Mouse (Mus musculus) c-Kit-negative CD71-positive TER-119-positive erythroid progenitor cells, embryonic 14.5 days (primary cell): ENCODE results near the gene Glrx2.
A peak's percentile ranks its signal among the peaks of the same experiment; 100 is the strongest.
"Not testable (repeated sequence)": the region's sequence is repeated elsewhere in the genome, so short reads cannot be mapped to it uniquely, and the experiment has no call there.

Source experiments
- DNase-seq: peaks from one replicate; pipeline ENCODE4 v3.0.0-alpha.2; 2013; ENCODE audit warnings: low read depth, low spot score

The Glrx2 gene

DNA sequence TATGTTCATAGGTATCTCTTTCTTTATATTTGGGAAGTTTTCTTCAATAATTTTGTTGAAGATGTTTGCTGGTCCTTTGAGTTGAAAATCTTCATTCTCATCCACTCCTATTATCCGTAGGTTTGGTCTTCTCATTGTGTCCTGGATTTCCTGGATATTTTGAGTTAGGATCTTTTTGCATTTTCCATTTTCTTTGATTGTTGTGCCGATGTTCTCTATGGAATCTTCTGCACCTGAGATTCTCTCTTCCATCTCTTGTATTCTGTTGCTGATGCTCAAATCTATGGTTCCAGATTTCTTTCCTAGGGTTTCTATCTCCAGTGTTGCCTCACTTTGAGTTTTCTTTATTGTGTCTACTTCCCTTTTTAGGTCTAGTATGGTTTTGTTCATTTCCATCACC lies at the start of gene Glrx2:
TSS of gene Glrx2 (plus strand) at position 301 of the 400 bp plus-strand sequence.
- not testable (repeated sequence) for DNase-seq

DNA sequence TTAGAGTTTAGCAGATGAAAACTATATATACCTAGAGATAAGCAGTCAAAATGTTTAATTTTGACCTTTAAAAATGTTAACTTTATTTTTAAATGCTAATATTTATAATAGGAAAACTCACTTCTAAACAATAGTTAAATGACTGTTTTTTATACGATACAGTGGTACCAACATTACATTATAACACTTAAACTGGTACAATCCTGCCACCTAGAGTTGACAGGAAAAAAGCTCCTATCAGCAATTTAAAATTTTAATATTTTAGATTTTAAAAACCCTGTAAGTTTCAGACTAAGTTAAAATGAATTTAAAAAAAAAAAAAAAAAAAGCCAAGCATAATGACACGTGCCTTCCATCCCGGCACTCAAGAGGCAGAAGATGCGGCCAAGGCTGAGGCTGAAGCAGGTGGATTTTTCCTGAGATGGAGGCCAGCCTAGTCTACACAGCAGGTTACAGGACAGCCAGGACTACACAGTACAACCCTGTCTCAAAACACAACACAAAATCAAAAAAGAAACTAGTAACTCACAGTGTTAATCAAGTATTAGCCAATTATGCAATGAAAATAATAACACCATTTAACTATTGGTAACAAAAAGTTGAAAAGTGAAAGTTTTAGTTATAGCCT lies 40.3 kb upstream of the Glrx2 start:
- DNase-seq, result no peak

DNA sequence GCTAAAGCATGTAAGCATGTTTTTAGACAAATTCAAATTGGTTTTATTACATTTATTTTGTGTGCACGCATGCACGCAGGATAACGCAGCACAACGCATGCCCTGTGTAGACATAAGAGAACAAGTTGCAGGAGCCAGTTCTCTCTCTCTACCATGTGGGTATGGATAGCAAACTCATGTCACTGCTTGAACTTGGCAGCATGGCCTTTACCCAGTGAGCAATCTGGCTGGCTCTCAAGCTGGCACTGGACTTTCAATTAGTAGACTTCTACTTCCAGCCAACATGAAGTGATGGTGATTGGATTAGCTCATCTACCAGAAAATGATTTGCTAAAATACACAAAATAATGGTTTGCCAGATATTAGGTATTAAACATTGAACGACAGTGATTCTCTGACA lies 35.0 kb upstream of the Glrx2 start:
- DNase-seq, result no peak

DNA sequence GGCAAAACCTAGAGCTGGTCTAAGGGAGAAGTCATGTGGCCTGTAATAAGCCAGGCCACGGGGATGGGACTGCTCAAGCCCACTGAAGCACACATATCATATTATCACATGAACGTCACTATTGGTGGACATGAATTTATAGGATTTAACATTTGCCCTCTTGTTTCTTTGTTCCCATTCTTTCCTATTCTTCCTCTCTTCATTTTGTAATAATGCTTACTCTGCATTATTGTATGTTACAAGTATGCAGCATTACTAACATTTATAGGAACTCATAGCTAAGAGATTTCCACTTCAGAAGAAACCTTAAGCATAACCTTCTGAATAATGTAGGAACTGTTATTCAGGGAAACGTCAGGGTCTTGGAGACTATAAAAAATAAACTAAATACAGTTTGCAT lies 31.3 kb upstream of the Glrx2 start:
- no peak for DNase-seq

DNA sequence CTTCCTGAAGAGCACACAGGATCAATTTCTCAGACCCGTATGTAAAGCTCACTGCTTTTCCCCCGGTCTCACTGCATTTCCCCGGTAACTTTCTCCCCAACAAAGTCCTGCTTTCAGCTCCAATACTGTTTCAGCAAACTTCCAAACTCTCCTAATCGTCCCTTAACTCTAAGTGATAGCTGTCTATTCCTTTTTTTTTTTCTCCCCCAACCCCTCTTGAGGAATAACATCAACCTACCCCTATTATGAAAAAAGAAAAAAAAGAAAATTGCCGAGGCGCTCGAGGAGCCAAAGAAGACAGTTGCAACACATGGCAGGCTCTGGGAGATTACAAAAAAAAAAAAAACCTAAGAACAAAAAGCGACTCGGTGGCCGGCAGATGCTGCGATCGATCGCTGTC lies 14.4 kb upstream of the Glrx2 start:
- DNase-seq, result peak; percentile 11

DNA sequence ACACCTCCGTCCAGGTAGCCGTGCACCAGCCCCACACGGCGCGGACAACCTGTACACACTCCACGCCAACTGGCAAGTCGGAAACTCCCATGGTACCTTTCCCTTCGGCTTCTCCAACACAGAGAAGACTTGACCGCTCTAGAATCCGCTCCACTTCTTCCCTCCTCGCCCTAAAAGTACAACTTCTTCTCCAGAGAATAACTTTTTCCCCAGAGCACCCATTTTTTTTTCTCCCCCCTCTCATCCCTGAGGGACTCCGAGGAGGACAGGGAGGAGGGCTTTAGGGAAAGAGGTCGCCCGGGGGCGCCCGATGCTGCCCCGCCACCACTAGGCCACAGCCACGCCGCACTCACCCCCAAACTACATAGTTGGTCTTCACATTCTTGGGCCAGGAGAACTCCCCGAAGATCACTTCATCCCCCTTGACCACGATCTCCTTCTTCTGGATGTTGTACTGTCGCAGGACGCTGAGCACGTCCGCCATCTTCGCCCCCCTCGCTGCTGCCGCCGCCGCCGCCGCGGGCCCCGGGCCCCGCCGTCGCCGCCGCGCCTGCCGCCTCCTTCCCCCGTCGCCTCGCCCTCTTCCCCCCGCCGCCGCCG lies 13.9 kb upstream of the Glrx2 start:
- DNase-seq, result peak; percentile 36

DNA sequence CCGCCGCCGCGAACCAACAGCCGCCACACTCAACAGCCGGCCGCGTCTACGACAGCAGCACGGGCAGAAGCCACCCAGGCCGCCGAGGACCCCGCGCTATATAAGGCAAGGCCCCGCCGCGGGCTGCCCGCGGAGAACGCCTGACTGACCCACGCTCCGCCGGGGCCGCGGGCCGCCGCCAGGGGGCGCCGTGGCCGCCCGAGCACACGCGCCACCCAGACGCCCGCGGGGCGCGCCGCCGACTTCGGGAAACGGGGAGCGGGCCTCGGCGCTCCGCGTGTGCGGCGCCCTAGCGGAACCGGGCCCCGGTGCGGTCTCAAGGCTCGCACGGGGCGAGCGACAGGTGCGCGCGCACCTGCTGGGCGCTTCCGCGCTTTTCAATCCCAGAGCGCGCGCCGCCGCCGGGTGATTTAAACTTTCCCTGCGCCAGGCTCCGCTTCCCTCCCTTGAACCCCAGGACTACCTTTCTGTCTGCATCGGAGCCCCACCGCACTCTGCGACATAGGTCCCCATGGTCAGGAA lies 13.3 kb upstream of the Glrx2 start, which contains the start of gene Cdc73:
TSS of gene Cdc73 (minus strand) at position 153 of the 522 bp plus-strand sequence.
- DNase-seq, result peak; percentile 86

DNA sequence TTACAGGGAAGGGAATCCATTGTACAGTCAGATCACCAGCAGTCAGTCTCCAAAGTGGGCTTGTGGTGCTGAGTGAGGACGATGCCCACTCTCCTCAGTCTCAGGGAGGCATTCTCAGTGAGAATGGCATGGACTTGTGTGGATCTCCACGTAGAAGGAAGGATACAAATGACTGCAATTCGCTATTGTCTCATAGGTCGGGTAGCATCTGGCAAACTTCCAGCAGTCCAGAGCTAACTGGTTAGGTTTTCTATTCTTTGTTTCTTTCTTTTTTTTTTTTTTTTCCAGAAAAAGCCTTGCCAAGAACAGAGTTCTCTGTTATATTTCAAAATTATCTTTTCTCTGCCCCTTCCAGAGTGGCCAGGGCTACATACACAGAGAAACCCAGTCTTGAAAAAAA lies 9.1 kb upstream of the Glrx2 start:
- no peak for DNase-seq

DNA sequence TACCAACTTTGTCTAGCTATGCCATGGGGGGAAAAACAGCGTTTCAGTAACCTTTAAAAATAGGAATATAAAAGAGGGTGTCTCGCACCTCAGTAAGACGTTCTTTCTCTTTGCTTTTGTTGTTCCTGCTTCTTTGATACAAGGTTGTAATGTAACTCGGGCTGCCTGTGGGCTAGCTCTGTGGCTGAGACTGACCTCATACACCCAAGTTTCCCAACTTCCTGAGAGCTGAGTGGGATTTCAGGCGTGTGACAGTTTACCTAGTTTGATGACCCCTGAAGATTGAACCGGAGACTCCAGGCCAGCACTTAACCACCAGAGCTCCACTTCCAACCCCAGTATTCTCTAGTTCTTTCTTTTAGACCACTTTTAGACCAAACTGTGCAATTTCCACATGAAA lies 7.8 kb upstream of the Glrx2 start:
- DNase-seq, result no peak

DNA sequence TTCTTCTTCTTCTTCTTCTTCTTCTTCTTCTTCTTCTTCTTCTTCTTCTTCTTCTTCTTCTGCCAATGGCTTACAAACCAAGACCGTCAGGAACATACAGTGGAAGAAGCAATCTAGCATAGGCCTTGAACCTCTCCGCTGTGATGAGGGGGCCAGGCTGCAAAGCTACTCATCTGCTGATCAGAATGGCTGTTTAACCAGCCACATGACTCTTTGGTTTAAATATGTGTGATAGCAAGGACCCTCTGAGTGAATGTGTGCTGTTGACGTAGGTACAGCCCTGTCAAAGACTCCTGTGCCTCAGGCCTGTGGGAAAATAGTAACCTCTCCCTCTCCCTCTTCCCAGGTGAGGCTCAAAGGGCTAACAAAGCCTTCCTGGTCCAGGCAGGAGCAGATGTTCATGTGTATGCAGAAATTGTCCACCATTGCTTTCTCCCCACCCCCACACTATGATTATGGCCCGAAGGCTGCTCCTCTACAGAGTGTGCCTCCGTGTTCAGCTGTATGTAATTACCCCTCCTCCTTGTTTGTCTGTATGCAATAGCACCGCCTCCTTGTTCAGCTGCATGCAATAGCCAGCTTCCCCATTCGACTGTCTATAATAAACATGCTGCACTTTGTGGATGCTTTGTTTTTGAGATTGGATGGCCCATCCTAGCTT lies 6.0 kb upstream of the Glrx2 start:
- DNase-seq, result no peak

DNA sequence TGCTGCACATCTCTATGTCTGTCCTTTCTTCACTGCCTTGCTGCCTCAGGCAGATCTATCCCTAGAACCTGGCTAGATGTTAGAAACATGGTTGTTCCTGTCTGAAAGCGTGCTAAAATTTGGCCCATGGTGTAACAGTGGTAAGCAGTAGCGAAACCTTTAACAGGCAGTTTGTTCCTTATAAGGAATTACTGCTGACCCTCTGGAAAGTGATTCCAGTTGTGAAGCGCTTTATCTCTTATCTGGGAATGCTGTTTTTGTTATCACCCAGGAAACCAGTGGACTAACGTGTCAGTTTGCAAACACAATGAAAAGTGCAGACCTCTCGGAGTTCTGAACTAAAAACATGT lies 5.5 kb upstream of the Glrx2 start:
- DNase-seq, result no peak

DNA sequence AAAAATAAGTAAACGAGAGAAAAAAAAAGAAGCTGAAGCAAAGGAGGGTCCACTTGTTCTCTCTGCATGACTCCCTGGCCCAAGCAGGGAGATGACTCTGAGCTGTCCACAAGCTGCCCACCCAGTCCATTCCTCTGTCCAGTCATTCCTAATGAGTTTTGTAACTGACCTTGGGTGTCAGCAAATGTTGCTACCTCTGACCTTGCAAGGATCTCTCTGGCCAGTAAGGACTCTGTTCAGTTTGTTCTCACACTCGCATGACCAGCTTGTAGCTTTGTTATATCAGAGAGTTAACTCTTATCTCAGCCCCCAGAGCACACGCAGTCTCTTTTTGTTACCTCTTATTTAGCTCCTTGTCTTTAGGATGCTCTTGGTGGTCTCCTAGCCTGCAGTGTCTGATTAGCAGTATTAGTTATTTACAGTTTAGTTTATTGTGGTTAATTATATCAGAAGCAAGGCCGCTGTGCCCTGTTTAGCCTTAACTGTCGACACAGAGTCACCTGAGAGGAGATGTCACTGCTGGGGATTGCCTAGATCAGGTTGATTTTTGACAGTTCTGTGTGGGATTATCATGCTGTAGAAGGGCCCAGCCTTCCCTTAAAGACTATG lies 8.4 kb downstream of the Glrx2 start:
- DNase-seq, result no peak

DNA sequence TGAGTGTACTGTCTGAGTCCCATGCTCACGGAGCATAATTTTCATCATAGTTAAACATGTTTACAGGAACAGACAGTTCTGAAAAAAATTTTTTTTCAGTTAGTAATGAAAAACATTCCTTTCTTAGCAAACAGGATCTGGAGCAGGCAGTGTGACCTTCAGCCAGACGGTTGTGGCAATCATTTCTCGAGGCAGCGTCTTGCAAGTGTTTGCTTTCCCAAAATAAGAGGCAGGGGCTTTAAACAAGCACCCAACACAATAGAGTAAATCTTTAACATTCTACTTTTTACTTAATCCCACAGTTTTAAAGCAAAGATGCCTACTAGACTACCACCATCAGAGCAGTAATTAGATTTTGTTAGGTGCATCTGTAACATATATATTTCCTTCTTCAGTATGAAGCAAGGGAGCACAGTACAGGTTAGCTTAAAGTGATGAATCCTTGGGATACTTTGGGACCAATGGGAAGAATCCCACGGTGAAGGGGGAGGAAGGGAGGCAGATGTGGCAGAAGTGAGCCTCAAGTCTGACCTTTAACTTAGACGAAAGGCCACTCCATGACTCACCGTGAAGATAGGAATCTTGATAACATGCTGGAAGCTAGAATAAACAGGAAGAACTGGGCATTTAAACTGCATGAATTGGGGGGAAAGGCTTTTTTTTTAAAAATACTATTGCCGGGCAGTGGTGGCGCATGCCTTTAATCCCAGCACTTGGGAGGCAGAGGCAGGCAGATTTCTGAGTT lies 11.7 kb downstream of the Glrx2 start:
- DNase-seq, result no peak

DNA sequence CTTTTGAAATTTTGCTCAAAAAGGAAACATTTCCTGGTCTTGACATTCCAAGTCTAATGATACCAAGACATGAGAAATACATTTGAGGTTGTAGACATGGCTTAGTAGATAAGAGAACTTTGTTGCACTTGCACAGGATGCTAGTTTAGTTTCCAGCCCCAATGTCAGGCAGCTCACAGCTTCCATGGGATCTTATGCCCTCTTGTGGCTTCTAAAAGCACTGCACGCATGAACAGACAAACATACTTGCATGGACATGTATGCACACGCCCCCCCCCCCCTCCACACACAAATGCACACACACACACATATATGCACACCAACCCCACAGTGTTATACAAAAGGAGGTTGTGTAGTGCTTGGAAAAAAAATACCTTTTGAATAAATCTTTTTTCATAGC lies 14.8 kb downstream of the Glrx2 start:
- DNase-seq, result peak; percentile 36

DNA sequence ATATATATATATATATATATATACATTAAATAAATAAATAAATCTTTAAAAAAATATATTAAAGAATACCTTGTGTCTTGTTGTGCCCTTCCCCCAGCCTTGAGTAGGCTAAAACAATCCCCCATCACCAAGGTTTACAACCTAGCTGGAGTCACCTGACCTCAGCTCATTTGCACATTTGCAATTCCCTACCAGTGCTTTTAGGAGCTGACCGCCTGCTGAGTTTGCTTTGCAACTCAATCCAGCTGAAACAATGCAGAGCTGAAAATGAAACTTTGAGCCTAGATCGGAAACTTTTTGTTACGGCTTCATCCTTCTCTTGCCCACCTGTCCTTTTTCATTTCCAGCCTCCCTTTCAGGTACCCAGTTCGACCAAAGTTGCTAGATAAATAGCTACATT lies 15.6 kb downstream of the Glrx2 start:
- DNase-seq, result no peak

DNA sequence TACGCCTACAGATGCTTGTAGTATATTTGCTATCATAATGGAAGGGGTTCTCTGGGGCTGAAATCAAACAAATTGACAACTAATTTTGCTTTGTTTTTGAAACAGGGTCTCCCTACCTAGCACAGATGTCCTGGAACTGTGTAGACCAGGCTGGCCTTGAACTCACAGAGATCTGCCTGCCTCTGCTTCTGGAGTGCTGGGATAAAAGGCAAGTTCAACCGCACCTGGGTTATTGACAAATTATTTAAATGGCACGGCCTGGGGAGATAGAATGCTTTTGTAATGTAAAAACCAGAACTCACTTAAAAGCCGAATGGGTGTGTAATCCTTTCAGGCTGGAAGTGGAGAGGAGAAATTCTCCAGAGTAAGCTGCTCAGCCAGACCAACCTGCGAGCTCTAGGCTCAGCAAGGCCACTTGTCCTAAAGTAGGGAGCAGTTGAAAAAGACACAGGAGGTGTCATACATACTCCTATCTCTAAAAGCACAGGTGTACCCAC lies 17.8 kb downstream of the Glrx2 start:
- no peak for DNase-seq

DNA sequence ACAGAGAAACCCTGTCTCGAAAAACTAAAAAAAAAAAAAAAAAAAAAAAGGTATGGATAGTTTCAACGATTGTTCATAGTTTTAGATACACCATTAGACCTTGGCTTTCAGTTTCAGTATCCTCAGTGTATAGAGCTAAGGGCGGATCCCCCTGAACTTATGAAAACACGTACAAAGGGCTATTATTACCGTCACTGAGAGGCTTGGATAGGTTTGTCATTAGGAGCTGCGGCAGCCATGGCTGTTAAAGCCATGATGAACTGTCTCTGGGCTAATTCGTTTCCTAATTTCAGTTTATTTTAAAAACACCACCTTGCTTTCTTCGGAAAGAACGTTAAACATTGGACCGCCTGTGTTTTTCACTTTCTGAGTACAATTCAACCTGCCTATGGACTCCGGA lies 22.7 kb downstream of the Glrx2 start:
- DNase-seq, result no peak

DNA sequence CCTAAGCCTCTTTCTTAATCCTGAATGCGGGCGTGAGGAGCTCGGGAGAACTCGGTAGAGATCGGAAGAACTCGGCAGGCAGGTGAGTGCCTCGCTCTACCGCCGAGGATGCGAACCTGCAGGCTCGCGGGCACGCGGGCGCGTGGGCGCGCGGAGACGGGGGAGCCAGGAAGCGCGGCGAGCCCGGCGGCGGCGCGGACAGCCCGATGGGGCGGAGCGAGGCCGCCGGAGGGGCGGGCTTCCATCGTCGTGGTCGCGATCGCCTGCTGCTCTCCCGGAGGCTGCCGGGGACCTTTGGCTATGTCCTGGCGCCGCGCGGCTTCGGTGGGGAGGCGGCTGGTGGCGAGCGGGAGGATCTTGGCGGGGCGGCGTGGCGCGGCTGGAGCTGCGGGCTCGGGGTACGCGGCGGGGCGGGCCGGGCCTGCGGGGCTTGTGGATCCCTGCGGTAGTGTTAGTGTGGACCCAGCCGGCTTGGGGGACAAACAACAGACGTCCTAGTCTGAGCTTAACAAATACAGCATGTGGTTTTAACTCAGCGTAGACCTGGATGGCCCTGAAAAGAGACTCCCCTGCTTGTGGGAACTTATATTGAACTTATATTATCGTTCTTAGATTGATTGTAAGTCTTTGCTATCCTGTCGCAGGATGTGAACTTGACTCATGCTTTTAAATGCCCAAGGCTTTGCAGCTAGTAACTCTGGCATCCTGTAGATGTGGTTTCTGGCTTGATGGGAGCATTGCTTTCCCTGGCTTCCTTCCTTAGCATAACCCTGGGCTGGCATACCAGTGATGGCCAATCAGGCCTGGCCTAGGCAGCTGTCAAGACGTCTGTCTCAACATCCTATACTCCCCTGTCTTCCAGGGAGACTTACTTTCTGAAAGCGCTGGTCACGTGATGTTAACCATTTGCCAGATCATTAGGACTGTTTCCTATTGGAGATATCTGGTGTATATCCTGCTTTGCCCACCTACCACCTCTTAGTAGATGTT lies 23.5 kb downstream of the Glrx2 start:
- peak; percentile 76 for DNase-seq

DNA sequence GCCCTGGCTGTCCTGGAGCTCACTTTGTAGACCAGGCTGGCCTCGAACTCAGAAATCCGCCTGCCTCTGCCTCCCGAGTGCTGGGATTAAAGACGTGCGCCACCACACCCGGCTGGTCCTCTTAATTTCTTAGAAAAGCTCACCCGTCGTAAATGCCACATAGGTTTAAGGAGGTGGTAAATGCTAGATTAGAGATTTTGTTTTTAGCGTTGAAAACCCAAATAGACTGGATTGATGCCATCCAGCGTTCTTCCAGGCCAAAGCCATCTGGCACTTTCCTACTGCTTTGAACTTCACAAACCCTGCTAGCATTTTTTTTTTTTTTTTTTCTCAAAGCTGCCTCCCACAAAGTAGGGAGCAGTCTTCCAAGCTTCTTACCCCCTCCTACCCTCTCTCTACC lies 24.4 kb downstream of the Glrx2 start:
- DNase-seq, result no peak

DNA sequence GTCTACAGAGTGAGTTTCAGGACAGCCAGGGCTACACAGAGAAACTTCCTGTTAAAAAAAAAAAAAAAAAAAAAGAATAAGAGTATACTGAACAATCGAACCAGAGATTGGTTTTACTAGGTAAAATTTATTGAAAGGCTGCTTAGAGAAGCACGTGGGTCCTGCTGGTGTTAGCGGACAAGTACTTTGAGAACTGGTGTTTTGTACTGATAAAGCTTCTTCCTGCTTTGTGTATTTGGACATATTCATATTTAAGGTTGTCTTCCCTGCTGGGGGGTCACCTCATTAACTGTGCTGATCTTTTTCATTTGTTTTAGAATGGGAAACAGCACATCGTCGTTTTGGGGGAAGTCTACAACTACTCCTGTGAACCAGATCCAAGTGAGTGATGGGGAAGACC lies 25.2 kb downstream of the Glrx2 start:
- no peak for DNase-seq

DNA sequence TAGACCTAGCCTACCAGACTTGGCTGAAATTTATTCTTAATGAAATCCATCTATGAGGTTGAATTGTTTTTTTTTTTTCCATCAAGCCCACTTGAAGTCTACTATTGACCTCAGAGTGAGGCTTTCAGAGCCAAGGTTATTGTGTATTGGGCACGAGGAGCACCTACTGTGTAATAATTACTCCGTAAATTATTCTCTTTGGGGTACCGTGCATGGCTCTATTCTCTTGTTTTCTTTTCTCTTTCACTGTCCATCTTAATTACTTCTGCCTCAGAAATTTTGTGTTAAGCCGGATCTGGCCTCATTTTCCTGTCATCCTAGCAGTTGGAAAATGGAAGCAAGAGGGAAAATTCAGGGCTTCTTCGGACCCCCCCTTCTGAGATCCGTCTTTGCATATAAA lies 26.0 kb downstream of the Glrx2 start:
- no peak for DNase-seq
